Mouse (Mus musculus): ENCODE results near the gene Hist1h4c. TPM values are rescaled to one million over a fixed set of nuclear protein-coding genes. Genes with fewer than 3 reads are reported as not detected.
"Not testable (repeated sequence)": the region's sequence is repeated elsewhere in the genome, so short reads cannot be mapped to it uniquely, and the experiment has no call there.

Hist1h4c gene
- polyA plus RNA-seq (2015; fragmentation: Nextera tagmentation; extraction: Ambion mirVana), result 4.5 and 4.8 TPM in 2 replicates

GRCm38 (mm10) chr13:23698300-23698693 lies at the start of gene Hist1h4c:
Gene Hist1h4c (minus strand): TSS chr13:23698454.
- peak within 1 kb of the TSS; percentile 92 for H3K27ac ChIP-seq (ENCODE audit: low read length)
- whole genome bisulfite sequencing, result under 1% methylated on average over 20 of the region's 22 CpGs
- peak within 1 kb of the TSS; percentile 53 for H3K4me3 ChIP-seq (replicated peaks; ENCODE audit: low read length)
- H3K4me1 ChIP-seq (ENCODE audit: control insufficient read depth, insufficient read depth, low read length), result 0 out of 2 replicates have a peak, but pooled peaks cover 4% of the 10 kb centered on the region
- peak within 1 kb of the TSS; percentile 71 for H3K4me2 ChIP-seq (ENCODE audit: low read depth, low read length)
- H3K27me3 ChIP-seq (ENCODE audit: control insufficient read depth, insufficient read depth, low read length), result no peaks in the 10 kb centered on the region
- peak; percentile 96 for ATAC-seq (ENCODE audit: insufficient read depth, low FRiP score)
- no peaks in the 10 kb centered on the region for H3K36me3 ChIP-seq (ENCODE audit: control insufficient read depth, insufficient read depth, low read length)
- H3K9me3 ChIP-seq (replicated peaks; ENCODE audit: control insufficient read depth, low read length), result no peaks in the 10 kb centered on the region
- peak within 1 kb of the TSS; percentile 71 for H3K9ac ChIP-seq (ENCODE audit: low read length)

GRCm38 (mm10) chr13:23747892-23748288 lies 49.6 kb upstream of the Hist1h4c start:
- H3K4me3 ChIP-seq (replicated peaks; ENCODE audit: low read length), result peak overlapping the region; percentile 40; the same call in 1 of the 2 replicates
- H3K27ac ChIP-seq (ENCODE audit: low read length), result peak overlapping the region; percentile 99
- peak overlapping the region; percentile 61; the same call in 1 of the 2 replicates for H3K9ac ChIP-seq (ENCODE audit: low read length)

GRCm38 (mm10) chr13:23747081-23747891 lies 49.0 kb upstream of the Hist1h4c start:
- WGBS, result 2% methylated on average over 13 of the region's 13 CpGs
- no peaks in the 10 kb centered on the region for H3K36me3 ChIP-seq (ENCODE audit: control insufficient read depth, insufficient read depth, low read length)
- peak overlapping the region; percentile 40 for H3K4me3 ChIP-seq (replicated peaks; ENCODE audit: low read length)
- H3K4me2 ChIP-seq (ENCODE audit: low read depth, low read length), result peak overlapping the region; percentile 59
- peak overlapping the region; percentile 61 for H3K9ac ChIP-seq (ENCODE audit: low read length)
- H3K4me1 ChIP-seq (ENCODE audit: control insufficient read depth, insufficient read depth, low read length), result peaks cover 20% of the 10 kb centered on the region
- H3K27me3 ChIP-seq (ENCODE audit: control insufficient read depth, insufficient read depth, low read length), result no peaks in the 10 kb centered on the region
- no peaks in the 10 kb centered on the region for H3K9me3 ChIP-seq (replicated peaks; ENCODE audit: control insufficient read depth, low read length)
- peak overlapping the region; percentile 99 for H3K27ac ChIP-seq (ENCODE audit: low read length)
- no peak for ATAC-seq (ENCODE audit: insufficient read depth, low FRiP score)

More at GRCm38 (mm10) chr13:23747892-23748288, 49.6 kb upstream of the Hist1h4c start:
- no peak for ATAC-seq (ENCODE audit: insufficient read depth, low FRiP score)
- H3K9me3 ChIP-seq (replicated peaks; ENCODE audit: control insufficient read depth, low read length), result no peaks in the 10 kb centered on the region
- no peaks in the 10 kb centered on the region for H3K36me3 ChIP-seq (ENCODE audit: control insufficient read depth, insufficient read depth, low read length)
- peak overlapping the region; percentile 59 for H3K4me2 ChIP-seq (ENCODE audit: low read depth, low read length)
- 7% methylated on average over 4 of the region's 4 CpGs for WGBS
- no peaks in the 10 kb centered on the region for H3K27me3 ChIP-seq (ENCODE audit: control insufficient read depth, insufficient read depth, low read length)
- H3K4me1 ChIP-seq (ENCODE audit: control insufficient read depth, insufficient read depth, low read length), result peaks cover 20% of the 10 kb centered on the region

- Histone ChIP-seq H3K27ac (ENCODE audit: low read length) (peak within 1 kb of the TSS; percentile 99), H3K4me1 (ENCODE audit: control insufficient read depth, insufficient read depth, low read length) (peaks cover 20% of the 10 kb centered on the region), H3K4me2 (ENCODE audit: low read depth, low read length) (peak within 1 kb of the TSS; percentile 59), H3K4me3 (replicated peaks; ENCODE audit: low read length) (peak within 1 kb of the TSS; percentile 49), H3K9ac (ENCODE audit: low read length) (peak within 1 kb of the TSS; percentile 73)
- under 1% methylated on average over 36 of the region's 58 CpGs for WGBS
- peak; percentile 93 for ATAC-seq (ENCODE audit: insufficient read depth, low FRiP score)
- not testable (repeated sequence) for H3K36me3 ChIP-seq (ENCODE audit: control insufficient read depth, insufficient read depth, low read length); H3K27me3 ChIP-seq (ENCODE audit: control insufficient read depth, insufficient read depth, low read length); H3K9me3 ChIP-seq (replicated peaks; ENCODE audit: control insufficient read depth, low read length)
Measured at GRCm38 (mm10) chr13:23746201-23747080, 48.2 kb upstream of the Hist1h4c start, which contains the start of gene Hist1h2bb. Gene Hist1h2bb (plus strand): TSS chr13:23746734.

- WGBS, result under 1% methylated on average over 28 of the region's 28 CpGs
- H3K9ac ChIP-seq (ENCODE audit: low read length), result peak within 1 kb of the TSS; percentile 73
Measured at GRCm38 (mm10) chr13:23745381-23746161, 47.3 kb upstream of the Hist1h4c start, which contains the start of gene Hist1h3c. Gene Hist1h3c (minus strand): TSS chr13:23745602.

GRCm38 (mm10) chr13:23744421-23745380 lies 46.4 kb upstream of the Hist1h4c start:
- no peak for ATAC-seq (ENCODE audit: insufficient read depth, low FRiP score)
- Histone ChIP-seq H3K9me3 (replicated peaks; ENCODE audit: control insufficient read depth, low read length) (no peaks in the 10 kb centered on the region), H3K4me3 (replicated peaks; ENCODE audit: low read length) (peak overlapping the region; percentile 49), H3K27me3 (ENCODE audit: control insufficient read depth, insufficient read depth, low read length) (no peaks in the 10 kb centered on the region), H3K27ac (ENCODE audit: low read length) (peak overlapping the region; percentile 79), H3K36me3 (ENCODE audit: control insufficient read depth, insufficient read depth, low read length) (no peaks in the 10 kb centered on the region), H3K4me2 (ENCODE audit: low read depth, low read length) (peak overlapping the region; percentile 59), H3K9ac (ENCODE audit: low read length) (peak overlapping the region; percentile 61), H3K4me1 (ENCODE audit: control insufficient read depth, insufficient read depth, low read length) (peaks cover 28% of the 10 kb centered on the region)
- 2% methylated on average over 16 of the region's 36 CpGs for WGBS

More at GRCm38 (mm10) chr13:23745381-23746161, 47.3 kb upstream of the Hist1h4c start, which contains the start of gene Hist1h3c:
- Histone ChIP-seq H3K27ac (ENCODE audit: low read length) (peak within 1 kb of the TSS; percentile 99), H3K9me3 (replicated peaks; ENCODE audit: control insufficient read depth, low read length) (no peaks in the 10 kb centered on the region), H3K4me3 (replicated peaks; ENCODE audit: low read length) (peak within 1 kb of the TSS; percentile 49), H3K4me1 (ENCODE audit: control insufficient read depth, insufficient read depth, low read length) (peaks cover 24% of the 10 kb centered on the region), H3K27me3 (ENCODE audit: control insufficient read depth, insufficient read depth, low read length) (no peaks in the 10 kb centered on the region), H3K4me2 (ENCODE audit: low read depth, low read length) (peak within 1 kb of the TSS; percentile 59), H3K36me3 (ENCODE audit: control insufficient read depth, insufficient read depth, low read length) (no peaks in the 10 kb centered on the region)
- peak; percentile 72 for ATAC-seq (ENCODE audit: insufficient read depth, low FRiP score)

- Histone ChIP-seq H3K4me2 (ENCODE audit: low read depth, low read length) (peak overlapping the region; percentile 59), H3K9ac (ENCODE audit: low read length) (no peak overlapping the region), H3K4me3 (replicated peaks; ENCODE audit: low read length) (peak overlapping the region; percentile 49), H3K27ac (ENCODE audit: low read length) (no peak overlapping the region), H3K36me3 (ENCODE audit: control insufficient read depth, insufficient read depth, low read length) (no peaks in the 10 kb centered on the region), H3K27me3 (ENCODE audit: control insufficient read depth, insufficient read depth, low read length) (no peaks in the 10 kb centered on the region), H3K9me3 (replicated peaks; ENCODE audit: control insufficient read depth, low read length) (no peaks in the 10 kb centered on the region), H3K4me1 (ENCODE audit: control insufficient read depth, insufficient read depth, low read length) (peaks cover 32% of the 10 kb centered on the region)
- no peak for ATAC-seq (ENCODE audit: insufficient read depth, low FRiP score)
- 27% methylated on average over 4 of the region's 4 CpGs for WGBS
Measured at GRCm38 (mm10) chr13:23743963-23744362, 45.7 kb upstream of the Hist1h4c start.
